Mouse (Mus musculus) kidney, adult 18-20 months (tissue): Measurements from ENCODE around the gene Afg1l.

Experiments used
- DNase-seq: peaks from one replicate; pipeline ENCODE4 v3.0.0; 2021

The Afg1l gene

GRCm38 (mm10) chr10:42293877-42294276 is 184.5 kb downstream of the Afg1l start:
- DNase-seq, result no peak

- peak; percentile 72 for DNase-seq
Observed at GRCm38 (mm10) chr10:42291360-42291759, 187.0 kb downstream of the Afg1l start.

GRCm38 (mm10) chr10:42287666-42288065 is 190.7 kb downstream of the Afg1l start:
- DNase-seq, result no peak

- DNase-seq, result no peak
Observed at GRCm38 (mm10) chr10:42278307-42278850, 200.0 kb downstream of the Afg1l start.

- DNase-seq, result peak; percentile 98
Observed at GRCm38 (mm10) chr10:42277476-42278306, 200.7 kb downstream of the Afg1l start.

GRCm38 (mm10) chr10:42276507-42277345 is 201.6 kb downstream of the Afg1l start, which contains the start of gene Foxo3:
Gene Foxo3 (minus strand): TSS chr10:42276755.
- DNase-seq, result peak; percentile 95

- DNase-seq, result peak; percentile 60
Observed at GRCm38 (mm10) chr10:42275871-42276501, 202.4 kb downstream of the Afg1l start.

GRCm38 (mm10) chr10:42275401-42275870 is 202.9 kb downstream of the Afg1l start:
- DNase-seq, result peak; percentile 72

- peak; percentile 53 for DNase-seq
Observed at GRCm38 (mm10) chr10:42274712-42275400, 203.5 kb downstream of the Afg1l start.

GRCm38 (mm10) chr10:42273760-42274691 is 204.3 kb downstream of the Afg1l start:
- peak; percentile 85 for DNase-seq

- no peak for DNase-seq
Observed at GRCm38 (mm10) chr10:42273403-42273759, 205.0 kb downstream of the Afg1l start.

GRCm38 (mm10) chr10:42271454-42272230 is 206.7 kb downstream of the Afg1l start:
- DNase-seq, result peak; percentile 3

- DNase-seq, result no peak
Observed at GRCm38 (mm10) chr10:42270277-42271083, 207.9 kb downstream of the Afg1l start.

GRCm38 (mm10) chr10:42269281-42270025 is 208.9 kb downstream of the Afg1l start:
- DNase-seq, result peak; percentile 36

GRCm38 (mm10) chr10:42267811-42268545 is 210.4 kb downstream of the Afg1l start:
- peak; percentile 57 for DNase-seq

GRCm38 (mm10) chr10:42265021-42265689 is 213.2 kb downstream of the Afg1l start:
- no peak for DNase-seq

GRCm38 (mm10) chr10:42264195-42264594 is 214.2 kb downstream of the Afg1l start:
- DNase-seq, result peak; percentile 51
